Mouse (Mus musculus) yolk sac, embryonic 10.5 days (tissue): ENCODE results near the gene Tspo2.
A peak's percentile ranks its signal among the peaks of the same experiment; 100 is the strongest.
"Not testable (repeated sequence)": the region's sequence is repeated elsewhere in the genome, so short reads cannot be mapped to it uniquely, and the experiment has no call there.

ENCODE experiments used
- DNase-seq: peaks from one replicate; pipeline ENCODE4 v3.0.0-alpha.2; 2017; ENCODE audit warnings: low spot score

Tspo2 gene

DNA sequence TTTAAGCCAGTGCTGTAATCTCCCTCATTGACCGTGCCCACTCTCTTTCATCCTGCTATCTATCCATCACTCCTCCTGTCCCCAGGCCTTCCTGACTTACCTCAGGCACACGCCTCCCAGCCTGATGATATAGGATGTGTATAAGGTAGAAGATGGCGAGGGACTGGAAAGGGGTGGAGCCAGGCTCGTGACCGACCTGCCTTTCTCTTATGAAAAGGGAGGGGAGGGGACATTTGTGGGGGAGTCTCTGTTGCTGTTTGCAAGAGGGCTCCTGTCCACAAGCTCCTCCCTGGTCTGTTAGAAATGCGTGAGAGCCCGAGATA is at the start of gene Tspo2:
Tspo2 (minus strand) TSS at position 170 of the 323 bp plus-strand sequence.
- no peak for DNase-seq

DNA sequence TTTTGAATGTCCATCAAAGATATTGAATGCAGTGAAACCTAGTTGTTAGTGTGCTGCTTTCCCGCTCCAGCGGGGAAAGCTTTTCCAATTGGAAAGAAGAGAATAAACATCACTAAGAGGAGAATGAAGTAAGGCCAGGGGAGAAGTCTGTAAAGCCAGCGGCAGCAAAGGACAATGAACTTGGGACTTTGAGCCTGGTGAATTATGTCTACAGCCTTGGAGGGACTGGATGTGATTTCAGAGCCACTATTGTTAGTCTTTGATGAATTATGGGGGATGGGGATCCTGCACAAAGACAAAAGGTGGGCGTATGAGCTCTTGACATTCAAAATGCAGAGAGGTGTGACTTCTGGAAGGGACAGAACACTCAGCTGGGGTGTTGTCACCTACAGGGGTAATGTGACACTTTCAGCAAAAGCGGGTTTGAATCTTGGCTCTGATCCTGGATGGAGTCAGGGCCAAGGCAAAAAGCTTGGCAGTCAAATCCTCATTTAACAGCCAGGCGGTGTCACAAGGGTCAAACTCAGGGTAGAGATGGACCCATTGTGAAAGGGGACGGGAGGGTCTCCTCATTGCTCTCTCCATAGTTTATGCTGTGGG is 49.6 kb upstream of the Tspo2 start:
- no peak for DNase-seq

DNA sequence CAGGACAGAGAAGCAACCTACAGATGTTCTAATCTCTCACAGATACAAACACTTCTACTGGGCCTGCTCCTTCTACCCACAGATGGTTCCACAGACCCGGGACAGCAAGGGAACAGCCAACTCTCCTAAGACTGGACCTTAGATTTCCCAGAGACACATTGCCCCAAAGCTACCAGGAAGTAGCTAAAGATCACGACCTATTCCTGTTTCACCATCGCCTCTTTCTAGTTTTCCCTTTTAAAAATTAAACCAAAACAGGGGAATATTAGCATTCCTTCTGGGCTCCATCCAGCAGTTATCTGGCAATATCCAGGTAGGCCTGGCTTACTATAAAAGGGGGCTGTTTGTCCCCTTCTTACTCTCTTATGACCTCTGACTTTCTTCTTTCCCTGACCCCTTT is 46.7 kb upstream of the Tspo2 start:
- DNase-seq, result no peak

DNA sequence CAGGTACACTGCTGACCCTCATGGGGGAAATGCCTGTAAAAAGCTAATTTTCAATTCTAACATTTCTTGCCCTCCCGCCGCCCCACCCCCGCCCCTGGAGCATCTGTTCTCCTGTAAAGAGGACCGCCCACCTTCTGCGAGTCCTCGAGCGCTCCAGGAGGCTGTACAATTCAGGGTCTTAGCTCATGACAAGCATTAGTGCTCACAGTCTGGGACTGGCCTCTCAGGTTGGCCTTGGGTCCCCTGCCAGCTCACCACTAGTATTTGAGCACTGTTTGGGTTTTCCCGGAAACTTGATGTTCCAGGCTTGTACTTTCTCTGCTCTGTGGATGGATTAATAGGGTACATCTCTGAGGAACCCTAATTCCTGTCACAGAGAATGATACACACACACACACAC is 42.7 kb upstream of the Tspo2 start:
- DNase-seq, result no peak

DNA sequence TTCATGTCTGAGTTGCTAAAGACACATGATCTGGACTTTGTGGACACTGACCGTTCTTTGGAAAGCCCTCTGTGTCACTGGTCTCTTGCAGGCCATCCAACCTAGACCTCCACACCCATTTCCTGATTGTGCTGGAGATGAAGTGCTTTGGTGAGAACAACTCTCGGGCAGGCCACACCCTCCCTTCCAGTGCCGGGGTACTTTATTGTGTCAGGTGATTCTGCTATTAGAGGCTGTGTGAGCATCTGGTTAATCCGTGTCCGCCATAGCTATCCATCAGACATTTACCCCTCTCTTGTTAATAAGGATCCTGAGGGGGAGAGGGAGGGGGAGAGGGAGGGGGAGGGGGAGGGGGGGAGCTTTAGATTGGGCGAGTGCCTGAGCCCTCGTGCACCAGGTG is 42.3 kb upstream of the Tspo2 start:
- DNase-seq, result no peak

DNA sequence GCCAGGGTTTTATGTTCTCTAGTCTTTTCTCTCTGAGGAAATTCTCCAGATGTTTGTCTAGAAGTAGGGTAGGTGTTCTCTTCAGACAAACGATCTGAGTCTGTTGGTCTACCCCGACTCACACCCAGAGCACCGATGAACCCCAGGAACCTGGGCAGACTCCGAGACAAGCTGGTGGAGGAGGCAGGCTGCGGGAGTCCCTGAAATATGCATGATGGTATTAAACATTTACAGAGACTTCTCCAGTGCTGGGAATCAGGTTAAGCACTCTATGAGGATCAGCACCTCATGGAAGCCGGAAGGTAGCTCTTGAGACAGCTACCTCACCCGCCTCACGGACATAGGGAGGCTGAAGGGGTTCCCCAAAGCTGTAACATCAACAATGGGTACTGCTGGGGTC is 41.3 kb upstream of the Tspo2 start:
- DNase-seq, result no peak

DNA sequence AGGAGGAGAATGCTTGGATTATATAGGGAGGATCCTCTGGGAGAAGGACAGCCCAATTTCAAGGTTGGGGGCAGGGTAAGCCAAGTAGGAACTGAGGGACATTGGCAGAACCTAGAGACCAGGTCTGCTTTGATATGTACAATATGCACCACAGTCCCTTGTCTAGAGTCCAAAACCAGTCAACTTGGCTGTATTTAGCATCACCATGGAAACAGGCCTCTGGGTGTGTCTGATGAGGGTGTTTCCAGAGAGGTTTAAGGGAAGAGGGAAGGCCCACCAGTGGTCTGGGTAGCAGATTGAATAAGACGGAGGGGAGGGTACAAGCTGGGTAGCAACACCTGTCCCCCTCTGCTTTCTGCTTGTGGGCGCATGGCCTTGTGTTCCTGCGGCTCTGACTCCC is 38.1 kb upstream of the Tspo2 start:
- DNase-seq, result no peak

DNA sequence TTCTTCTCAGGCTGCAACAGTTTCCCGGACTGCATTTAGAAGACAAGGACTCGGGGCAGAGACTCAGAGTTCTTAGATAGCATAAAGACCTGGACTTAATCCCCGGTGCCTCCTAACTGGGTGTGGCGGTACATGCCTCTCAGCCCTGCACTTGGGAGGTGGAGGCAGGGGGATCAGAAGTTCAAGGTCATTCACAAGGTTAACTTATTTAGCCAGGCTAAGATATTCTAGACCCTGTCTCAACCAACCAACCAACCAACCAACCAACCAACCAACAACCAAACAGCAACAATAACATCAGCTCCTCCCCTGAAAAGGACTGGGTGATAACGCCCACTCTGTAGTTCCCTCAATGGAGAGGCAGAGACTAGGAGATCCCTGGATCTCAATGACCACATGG is 32.9 kb upstream of the Tspo2 start:
- no peak for DNase-seq

DNA sequence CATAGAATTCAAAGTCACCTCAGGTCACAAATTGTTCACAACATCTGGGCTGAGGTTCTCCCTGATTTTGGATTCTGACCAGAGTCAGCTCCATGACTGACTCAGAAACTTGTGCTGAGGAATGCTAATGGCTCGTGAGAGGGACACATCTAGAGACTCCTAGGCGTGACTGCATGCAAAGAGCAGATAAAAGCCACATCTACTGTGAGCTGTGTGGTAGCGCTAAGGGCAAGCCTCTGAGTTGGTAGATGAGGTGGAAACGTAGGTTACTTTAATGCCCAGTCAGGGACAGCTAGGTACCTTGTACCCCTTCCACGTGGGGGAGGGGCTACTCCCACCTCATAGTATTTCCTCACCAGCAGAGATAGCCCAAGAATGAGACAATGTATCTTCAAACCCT is 32.4 kb upstream of the Tspo2 start:
- no peak for DNase-seq

DNA sequence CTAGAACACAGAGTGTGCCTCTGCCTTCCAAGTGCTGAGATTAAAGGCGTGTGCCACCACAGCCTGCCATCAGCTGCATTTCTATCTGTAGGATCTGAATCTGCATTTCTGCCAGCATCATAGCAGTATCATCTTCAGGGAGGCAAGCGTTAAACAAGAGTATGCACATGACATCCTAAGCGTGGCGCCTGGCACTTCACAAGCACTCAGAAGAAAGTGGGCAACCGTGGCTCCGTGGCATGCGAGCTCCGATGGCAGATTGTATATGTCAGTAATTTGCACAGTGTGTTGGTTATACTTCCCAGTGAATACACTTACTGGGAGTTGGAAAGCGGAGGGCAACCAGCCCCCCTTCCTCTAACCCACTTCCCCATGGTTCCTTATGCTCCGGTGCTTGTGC is 28.6 kb upstream of the Tspo2 start:
- DNase-seq, result no peak

DNA sequence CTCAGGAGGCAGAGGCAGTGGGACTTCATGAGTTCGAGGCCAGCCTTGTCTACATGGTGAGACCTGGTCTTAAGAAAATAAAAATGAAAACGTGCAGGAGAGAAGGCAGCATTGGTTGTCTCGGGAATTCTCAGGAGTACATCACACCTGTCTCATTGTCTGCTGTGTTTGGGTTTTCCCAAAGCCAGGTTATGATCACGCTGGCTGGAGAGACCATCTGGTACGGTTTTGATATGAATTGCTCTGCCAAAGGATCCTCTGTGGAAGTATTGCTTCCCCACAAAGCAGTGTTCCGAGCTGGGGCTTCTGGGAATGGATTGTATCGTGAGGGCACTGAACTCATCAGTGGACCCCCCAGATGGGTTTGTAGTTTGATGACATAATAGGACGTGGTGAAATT is 24.1 kb upstream of the Tspo2 start:
- no peak for DNase-seq

DNA sequence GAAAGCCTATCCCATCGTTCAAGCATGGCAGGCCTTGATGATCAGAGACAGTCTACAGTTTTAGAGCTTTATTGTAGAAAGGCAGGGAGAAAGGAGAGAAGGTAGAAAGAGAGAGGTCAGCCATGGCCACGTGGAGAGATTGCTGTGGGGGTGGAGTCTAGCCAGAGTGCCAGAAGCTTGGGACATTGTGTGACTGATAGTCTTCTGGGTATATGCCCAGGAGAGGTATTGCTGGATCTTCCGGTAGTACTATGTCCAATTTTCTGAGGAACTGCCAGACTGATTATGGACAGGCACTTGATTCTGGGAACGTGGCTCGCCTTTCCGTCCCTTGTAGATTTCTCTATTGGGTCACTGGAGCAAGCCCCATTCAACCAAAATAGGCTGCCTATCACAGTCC is 23.0 kb upstream of the Tspo2 start:
- DNase-seq, result not testable (repeated sequence)

DNA sequence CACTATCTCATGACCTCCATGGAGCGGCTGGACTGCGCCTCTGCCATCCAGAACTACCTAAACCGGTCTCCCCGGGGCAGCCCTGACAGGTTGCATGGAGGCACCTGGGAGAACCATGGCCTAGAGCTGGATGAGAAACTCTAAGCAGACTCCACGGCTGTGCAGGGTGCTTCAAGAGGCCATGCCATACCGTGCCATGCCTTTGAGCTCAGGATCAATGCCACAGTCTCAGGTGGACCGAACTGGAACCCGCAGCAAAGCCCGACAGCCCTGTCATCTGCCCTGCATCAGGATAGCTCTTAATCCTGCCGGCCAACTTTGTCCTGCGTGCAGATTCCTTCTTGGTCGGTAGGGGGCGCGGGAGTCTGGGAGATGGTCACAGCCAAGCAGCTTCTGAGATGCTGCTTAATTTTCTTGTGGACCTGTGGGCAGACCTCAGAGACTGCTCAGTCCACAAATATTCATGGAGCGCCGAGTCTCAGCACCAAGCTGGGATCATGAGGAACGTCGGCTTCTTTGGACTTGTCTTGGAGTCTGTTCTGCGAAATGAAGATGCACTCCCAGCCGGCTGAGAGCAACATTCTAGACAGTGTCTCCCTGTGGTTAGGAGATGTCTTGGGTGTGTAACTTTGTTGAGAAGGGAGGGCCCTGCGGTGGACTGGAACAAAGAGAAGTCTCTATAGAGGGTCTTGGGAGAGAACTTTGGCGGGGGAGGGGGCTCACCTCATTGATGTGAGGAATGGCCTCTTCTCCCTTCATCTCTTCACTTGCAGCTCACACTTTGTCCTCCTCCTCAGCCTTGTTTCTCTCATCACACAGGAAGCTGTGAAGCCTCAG is 16.3 kb upstream of the Tspo2 start:
- DNase-seq, result peak; percentile 61

DNA sequence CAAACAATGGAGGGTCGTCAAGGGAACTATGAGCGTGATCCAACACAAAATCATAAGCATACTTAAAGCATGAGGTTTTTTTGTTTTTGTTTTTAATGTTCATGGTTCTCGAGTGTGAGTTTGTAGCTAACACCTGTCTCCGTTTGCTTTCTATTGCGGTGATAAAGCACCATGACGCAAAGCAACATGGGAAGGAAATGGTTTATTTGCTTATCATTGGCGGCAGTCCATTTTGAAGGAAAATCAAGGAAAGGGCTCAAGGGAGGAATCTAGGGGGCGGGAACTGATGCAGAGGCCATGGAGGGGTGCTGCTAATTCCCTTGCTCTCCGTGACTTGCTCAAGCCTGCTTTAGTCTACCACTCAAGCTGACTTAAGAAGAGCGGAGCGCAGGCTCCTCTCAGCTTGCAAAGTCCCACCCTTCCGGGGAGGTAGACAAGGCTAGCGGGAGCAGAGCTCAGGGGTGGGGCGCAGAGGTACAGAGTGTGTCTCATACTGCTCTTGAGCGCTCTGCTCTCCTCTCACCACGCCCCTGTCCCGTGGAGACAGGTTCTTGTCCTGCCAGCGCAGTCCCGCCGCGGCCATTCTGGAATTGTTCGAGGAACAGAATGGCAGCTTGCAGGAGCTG is 15.6 kb upstream of the Tspo2 start:
- DNase-seq, result no peak

DNA sequence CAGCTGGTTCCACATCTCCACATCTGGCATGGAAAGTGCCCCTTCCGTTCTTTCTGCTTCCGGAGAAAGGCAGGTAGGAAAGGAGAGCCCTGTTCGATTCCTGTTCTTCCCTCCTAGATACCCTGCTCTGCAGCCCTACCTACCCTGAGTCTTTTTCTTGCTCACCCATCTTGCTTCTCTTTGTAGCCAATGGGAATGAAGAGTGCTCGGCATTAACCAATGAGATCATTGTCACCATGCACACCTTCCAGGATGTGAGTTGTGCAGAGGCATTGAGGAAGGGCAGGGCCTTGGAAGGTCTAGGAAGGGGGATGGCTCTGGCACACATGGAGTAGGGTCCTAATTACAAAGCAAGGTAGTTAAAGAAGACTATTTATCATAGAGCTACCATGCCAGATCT is 12.1 kb upstream of the Tspo2 start:
- DNase-seq, result no peak

DNA sequence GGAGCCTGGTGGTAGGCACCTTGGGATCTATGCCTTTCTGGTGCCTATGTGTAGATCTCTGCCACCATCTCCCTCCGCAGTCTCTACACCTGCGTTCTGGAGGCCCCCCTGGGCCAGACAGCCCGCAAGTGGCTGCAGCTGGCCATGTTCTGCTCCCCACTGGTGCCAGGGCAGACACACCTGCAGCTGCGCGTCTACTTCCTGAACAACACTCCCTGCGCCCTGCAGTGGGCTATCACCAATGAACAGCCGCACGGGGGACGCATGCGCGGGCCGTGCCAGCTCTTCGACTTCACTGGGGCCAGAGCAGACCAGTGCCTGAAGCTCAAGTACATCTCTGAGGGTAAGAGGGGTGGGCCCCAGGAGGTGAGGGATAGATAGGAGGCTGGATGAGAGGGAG is 10.8 kb upstream of the Tspo2 start:
- no peak for DNase-seq

DNA sequence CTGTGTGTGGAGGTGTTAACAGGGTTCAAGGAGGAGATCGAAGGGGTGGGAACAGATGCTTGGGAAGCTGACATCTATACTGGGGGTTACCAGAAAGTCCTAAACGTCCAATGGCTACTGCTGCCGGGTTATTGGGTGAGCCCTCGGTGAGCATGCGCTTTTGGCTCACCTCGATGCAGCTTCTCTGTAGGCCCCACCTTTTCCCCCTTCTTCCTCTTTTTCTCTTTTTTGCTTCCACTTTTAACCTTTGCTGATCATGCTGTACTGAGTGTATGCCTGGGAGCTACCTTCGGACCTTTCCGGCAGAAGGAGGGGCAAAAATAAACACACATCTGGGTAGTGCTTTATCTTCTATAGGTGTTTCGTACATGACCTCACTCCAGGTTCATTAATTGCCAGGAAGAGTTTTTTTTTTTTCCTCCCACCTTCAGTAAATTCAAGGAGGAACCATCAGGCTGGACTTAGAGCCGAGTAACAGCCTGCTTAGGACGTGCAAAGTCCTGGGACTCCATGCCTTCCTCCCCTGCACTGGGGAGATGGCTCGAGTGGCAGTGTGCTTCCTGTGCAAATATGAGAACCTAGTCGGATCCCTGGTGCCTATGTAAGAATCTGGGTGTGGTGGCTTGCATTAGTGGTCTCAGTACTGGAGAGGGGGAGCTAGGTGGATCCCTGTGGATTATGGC is 6.8 kb upstream of the Tspo2 start:
- peak; percentile 63 for DNase-seq

DNA sequence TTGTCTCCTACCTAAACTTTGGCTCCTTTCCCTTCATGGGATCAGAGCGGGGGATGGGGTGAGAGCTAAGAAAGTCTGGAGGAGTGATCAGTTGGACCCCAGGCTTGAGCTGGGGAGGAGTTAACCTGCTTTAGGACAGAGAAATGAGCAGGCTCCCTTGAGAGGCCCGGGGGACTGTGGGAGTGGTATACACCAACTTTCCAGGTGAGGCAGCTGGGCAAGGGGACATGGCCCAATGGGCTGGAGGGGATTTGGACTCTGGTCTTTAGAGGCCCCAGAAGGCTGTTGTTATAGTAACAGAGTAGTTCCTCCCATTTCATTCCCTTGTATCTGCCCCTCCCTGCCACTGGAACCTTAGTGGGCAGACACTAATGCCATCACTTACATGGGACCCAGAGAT is 4.6 kb upstream of the Tspo2 start:
- DNase-seq, result no peak

DNA sequence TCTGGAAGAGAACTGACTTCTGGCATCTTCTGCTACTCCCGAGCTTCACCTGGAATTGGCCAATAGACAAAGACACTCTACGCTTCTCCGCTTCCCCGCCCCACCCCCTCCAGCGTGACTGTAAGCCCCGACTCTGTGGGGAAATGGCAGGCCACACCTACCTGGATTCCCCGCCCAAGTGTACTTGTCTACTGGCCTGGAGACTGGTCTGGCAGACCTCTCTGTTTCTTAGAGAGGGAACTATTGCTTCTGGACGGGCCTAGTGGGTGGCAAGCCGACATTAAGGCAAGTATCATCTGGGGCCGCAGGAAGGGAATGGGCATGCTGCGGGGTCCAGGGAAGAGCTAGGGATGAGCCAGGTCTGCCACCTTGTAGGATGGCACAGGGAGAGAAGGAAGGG is 3.4 kb upstream of the Tspo2 start, which contains the start of gene Unc5cl:
Unc5cl (plus strand) TSS at position 214 of the 400 bp plus-strand sequence.
- DNase-seq, result peak; percentile 78

DNA sequence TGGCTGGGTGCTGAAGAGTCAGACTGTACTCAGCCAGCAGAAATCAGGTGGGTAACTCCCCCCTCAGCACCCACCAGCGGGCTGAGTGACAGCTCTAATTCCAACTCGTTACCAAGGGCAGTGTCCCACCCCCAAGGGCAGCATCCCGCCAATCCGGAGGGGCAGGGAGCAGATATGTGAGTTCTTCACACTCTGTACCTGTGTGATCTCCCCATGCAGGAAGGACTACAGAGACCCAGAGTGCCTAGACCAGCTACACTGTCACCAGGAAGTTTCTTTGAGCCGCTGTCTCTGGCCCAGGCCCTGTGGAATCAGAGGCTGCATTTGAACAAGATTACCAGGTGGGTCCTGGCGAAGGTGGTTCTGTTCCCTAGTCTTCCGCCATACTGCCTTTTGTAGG is 2.9 kb upstream of the Tspo2 start:
- DNase-seq, result peak; percentile 30

DNA sequence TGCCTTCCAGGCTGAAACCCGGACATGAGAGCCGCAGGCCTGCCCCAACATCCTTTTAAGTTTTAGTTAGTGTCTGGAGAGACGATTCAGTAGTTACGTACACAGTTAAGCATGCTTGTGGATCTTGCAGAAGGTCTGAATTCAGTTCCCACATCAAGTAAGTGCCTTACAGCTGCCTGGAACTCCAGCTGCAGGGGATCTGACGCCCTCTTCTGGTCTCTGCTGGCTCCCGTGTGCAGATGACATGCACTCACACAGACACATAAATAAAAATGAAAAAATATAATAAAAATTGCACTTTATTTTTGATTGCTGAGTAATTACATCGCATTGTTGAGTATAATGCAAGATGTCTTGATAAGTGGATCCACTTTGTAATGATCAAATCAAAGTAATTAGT is 2.2 kb upstream of the Tspo2 start:
- DNase-seq, result no peak

DNA sequence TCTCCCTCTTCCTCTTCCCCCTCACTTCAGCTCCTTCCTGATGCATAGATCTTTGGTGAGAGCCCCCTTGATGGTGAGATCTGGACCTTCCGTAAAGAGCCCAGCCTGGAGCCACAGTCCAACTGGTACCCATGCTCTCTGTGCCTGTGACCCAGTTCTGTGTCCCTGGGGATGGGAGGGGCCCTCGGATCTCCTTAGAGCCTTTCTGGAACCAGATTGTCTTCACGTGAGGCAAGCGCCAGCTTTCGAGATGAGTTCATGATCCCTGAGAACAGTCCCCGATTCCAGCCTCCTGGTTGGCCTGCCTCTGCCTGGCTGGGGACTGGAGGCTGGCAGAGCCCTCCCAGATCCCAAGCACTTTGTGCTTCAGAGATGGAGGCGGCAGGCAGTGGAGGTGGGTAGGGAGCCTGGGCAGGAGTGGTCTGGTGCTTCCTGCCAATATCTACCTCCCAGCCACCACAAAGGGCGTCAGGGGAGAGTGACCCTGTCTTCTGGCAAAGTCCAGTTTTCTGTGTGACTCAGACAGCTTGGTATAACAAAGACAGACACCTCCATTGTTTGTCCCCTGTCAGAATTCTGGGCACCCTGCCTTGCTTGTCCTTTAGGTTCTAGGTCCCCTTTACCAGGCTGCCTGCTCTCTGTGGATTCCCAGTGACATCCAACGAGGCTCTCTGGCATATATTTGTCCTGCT is 577 bp upstream of the Tspo2 start:
- DNase-seq, result no peak
